Mouse (Mus musculus) bone marrow, adult 2 months (tissue): Measurements from ENCODE around the gene Tmem129.

Experiments used
- CTCF ChIP-seq: fragments of 200-500 bp; IDR thresholded peaks from 2 replicates; pipeline ENCODE4 v1.5.1; 2011; ENCODE audit warnings: low read length, control low read depth; ENCODE audit not compliant: control insufficient read depth, insufficient read depth
- POLR2A ChIP-seq: fragments of 200-500 bp; IDR thresholded peaks from 2 replicates; pipeline ENCODE4 v1.6.1; 2011; ENCODE audit warnings: low read depth, mild to moderate bottlenecking, control low read depth, low read length, borderline replicate concordance; ENCODE audit not compliant: control insufficient read depth

GRCm38 (mm10) chr5:33652783-33653173, 5.4 kb downstream of the Tmem129 start:
- TF ChIP-seq CTCF (no peak), POLR2A (no peak)
